Mouse (Mus musculus): ENCODE results near the gene Gm20604. TPM values are rescaled to one million over a fixed set of nuclear protein-coding genes. Genes with fewer than 3 reads are reported as not detected.

The Gm20604 gene
- 15.9 TPM for polyA plus RNA-seq (2014; fragmentation: Illumina TruSeq; extraction: RNeasy Lipid Tissue Mini Kit (QIAGEN cat#74804))

GRCm38 (mm10) chr12:102758403-102758756 lies at the start of gene Gm20604:
TSS of gene Gm20604 (minus strand) at chr12:102758672.

DNA sequence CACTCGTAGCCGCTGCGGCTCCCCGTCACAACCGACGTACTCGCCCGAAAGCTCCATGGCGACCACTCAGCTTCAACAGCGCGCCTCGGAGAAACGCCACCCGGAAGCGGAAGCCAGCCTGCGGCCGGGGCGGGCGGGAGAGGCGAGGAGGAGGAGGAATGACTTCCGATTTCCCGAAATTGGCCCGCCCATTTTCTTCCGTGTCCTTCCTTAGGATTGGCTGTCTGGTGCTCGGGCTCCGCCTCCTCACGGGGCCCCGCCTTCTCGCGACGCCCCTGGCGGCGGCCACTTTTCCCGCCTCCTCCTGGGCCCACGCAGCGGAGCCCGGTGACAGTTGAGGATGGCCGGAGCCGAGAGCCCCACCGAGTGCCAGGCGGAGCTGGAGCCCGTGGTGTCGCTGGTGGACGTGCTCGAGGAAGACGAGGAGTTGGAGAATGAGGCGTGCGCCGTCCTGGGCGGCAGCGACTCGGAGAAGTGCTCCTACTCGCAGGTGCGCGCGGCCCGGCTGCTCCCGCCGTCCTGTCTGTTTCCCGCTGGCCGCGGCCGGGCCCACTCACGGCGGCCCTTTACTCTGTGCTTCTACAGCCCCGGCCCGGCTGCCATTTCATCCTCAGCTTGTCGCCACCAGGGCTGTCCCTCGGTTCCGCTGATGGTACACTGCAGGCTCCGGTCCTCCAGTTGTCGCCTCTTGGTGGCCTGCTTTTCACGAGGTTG lies 626 bp downstream of the Gm20604 start, which contains the start of the genes Gm28051, Gon7 and Ubr7:
Gm28051 (minus strand) TSS at position 77 of the 714 bp plus-strand sequence.
Gon7 (minus strand) TSS at position 115 of the 714 bp plus-strand sequence.
Ubr7 (plus strand) TSS at position 279 of the 714 bp plus-strand sequence.

DNA sequence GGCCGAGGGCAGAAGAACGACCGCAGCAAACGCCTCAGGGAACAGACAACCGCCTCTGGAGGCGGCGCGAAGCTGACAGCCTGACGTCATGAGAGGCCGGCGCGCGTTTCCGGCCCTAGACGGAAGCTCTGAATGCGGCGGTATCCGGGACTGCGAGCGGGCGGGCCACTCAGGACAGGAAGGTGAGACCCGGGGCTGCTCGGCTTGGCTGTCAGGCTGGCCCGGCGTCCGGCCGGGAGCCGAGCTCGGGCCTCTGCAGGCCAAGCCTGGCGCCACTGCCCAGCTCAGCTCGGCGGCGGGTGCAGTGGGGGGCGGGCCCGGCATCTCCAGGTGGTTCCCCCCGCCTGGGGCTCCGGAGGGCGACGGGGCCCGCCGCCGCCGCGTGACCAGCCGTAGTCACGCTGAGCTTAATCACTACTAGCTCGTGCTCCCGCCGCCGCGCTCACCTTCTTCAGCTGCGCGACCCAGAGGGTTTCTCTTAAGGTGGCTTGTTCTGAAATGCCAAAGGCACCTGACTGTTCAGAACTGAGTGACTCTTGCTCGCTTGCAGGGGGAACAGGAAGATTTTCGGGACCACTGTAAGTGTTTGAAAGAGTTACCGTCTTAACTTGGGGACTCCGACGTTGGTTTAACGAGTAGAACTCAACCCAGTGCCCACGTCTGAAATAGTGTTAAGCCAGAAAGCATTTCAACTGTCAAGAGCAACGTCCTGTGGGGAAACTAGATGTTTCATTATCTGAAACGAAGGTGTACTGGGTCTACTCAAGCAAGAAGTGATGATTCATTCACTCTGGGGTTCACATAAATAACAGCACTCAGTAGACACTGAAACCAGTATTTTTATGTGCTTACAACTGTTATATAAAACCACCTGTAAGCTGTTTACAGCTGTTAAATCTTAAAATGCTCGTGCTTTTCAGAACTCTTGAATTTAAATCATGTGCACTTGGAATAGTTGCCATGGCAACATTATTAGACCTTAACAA lies 14.6 kb downstream of the Gm20604 start, which contains the start of the genes Moap1 and Tmem251:
Moap1 (minus strand) TSS at position 73 of the 986 bp plus-strand sequence.
Tmem251 (plus strand) TSS at position 174 of the 986 bp plus-strand sequence.

GRCm38 (mm10) chr12:102704457-102705198 lies 53.8 kb downstream of the Gm20604 start, which contains the start of gene Itpk1:
TSS of gene Itpk1 (minus strand) at chr12:102704930.

Other genes with a start within 250 kb of the Gm20604 start
- gene Chga, start 203.7 kb downstream of the Gm20604 start, polyA plus RNA-seq (2014; fragmentation: Illumina TruSeq; extraction: RNeasy Lipid Tissue Mini Kit (QIAGEN cat#74804)): not detected
- gene Itpk1, start 53.7 kb downstream of the Gm20604 start, polyA plus RNA-seq (2014; fragmentation: Illumina TruSeq; extraction: RNeasy Lipid Tissue Mini Kit (QIAGEN cat#74804)): 0.48 TPM
- gene Moap1, start 15.0 kb downstream of the Gm20604 start, polyA plus RNA-seq (2014; fragmentation: Illumina TruSeq; extraction: RNeasy Lipid Tissue Mini Kit (QIAGEN cat#74804)): 3.9 TPM
- 11.0 TPM for gene Tmem251, start 14.9 kb downstream of the Gm20604 start, polyA plus RNA-seq (2014; fragmentation: Illumina TruSeq; extraction: RNeasy Lipid Tissue Mini Kit (QIAGEN cat#74804))
- not detected for gene Gm28051, start 907 bp downstream of the Gm20604 start, polyA plus RNA-seq (2014; fragmentation: Illumina TruSeq; extraction: RNeasy Lipid Tissue Mini Kit (QIAGEN cat#74804))
- 12.3 TPM for gene Gon7, start 869 bp downstream of the Gm20604 start, polyA plus RNA-seq (2014; fragmentation: Illumina TruSeq; extraction: RNeasy Lipid Tissue Mini Kit (QIAGEN cat#74804))
- 42.5 TPM for gene Ubr7, start 705 bp downstream of the Gm20604 start, polyA plus RNA-seq (2014; fragmentation: Illumina TruSeq; extraction: RNeasy Lipid Tissue Mini Kit (QIAGEN cat#74804))
- 94.6 TPM for gene Btbd7, start 119.8 kb upstream of the Gm20604 start, polyA plus RNA-seq (2014; fragmentation: Illumina TruSeq; extraction: RNeasy Lipid Tissue Mini Kit (QIAGEN cat#74804))
- gene Cox8c, start 140.6 kb upstream of the Gm20604 start, polyA plus RNA-seq (2014; fragmentation: Illumina TruSeq; extraction: RNeasy Lipid Tissue Mini Kit (QIAGEN cat#74804)): not detected
- gene Unc79, start 190.2 kb upstream of the Gm20604 start, polyA plus RNA-seq (2014; fragmentation: Illumina TruSeq; extraction: RNeasy Lipid Tissue Mini Kit (QIAGEN cat#74804)): 0.20 TPM